Mouse (Mus musculus) right cerebral cortex, adult 2 months (tissue): Measurements from ENCODE around the gene Dtl.

Experiments used
- DNase-seq, 2 experiments: peaks; one replicate each; pipeline ENCODE4 v3.0.0; 2021 to 2022; ENCODE audit warnings: low spot score in 2 of 2

Dtl gene

DNA sequence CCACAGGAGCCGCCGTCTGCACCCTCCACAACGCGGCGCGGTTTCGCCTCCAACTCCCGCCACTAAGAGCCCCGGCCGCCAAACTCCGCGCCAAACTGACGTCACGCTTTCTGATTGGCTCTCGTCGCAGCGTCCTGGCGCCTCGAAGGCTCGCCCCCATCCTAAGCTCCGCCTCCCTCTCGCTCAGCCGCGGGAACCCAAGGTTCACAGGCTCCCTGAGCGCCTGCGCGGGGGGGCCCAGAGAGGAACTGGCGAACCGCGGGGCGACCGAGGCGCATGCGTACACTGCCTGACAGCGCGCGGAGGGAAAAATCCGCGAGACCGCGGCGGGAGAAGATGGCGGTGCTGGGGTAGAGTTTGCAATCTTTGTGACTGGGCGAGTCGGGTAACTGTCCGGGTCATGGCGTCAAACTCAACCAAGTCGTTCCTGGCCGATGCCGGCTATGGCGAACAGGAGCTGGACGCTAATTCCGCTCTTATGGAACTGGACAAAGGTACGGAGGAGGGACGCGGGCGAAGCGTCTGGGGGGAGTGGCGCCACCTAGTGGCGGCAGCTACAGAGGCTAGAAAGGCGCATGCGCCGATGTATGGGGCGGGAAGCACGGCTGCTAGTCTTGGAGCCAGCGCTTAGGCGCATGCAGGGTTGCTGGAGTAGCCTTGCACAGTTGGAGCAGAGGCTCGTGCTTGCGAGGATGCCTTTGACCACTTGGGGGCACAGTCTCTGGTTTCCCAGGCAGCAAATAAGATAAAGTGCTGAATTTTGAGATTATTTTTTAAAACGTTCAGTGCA is at the start of gene Dtl, which contains the start of gene Ints7:
Dtl (minus strand) TSS at position 87 of the 790 bp plus-strand sequence.
Ints7 (plus strand) TSS at position 179 of the 790 bp plus-strand sequence.
- DNase-seq = peak; percentile 98

DNA sequence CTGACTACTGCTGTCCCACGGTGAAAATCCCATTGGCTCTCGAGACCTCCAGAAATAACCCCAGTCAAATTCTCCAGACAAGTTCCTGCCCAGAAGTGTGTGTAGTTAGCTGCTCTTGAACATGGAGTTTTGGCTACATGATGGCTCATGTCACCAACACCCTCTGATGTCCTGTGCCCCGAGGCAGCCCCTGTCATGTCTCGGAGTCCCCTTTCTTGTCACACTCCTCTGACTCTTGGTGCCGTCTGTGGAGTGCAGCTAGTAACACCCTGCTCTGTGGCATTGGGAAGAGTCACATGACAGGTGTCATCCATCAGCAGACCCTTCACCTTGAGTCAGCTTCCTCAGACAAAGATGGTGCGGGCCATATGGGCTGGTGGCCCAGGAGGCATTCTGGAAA is 49.7 kb upstream of the Dtl start:
- DNase-seq = no peak

DNA sequence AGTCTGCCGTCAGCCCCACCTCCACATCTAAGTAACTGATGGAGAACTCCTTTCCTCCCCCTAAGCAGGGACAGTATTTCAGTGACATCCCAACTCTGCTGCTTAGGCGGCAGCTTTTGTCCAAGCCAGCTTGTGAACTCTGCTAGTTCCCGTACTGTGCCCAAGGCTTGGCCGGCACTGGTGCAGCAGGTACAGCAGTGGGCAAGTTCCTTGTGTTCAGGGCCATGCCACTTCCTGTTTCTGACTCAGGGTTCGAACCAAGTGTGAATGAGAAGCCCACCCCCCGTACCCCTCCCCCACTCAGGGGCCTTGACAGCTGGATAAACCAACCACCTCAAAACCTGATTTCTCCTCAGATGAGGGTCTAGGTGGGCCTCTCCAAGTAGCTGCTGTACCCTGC is 49.1 kb upstream of the Dtl start:
- DNase-seq = no peak

DNA sequence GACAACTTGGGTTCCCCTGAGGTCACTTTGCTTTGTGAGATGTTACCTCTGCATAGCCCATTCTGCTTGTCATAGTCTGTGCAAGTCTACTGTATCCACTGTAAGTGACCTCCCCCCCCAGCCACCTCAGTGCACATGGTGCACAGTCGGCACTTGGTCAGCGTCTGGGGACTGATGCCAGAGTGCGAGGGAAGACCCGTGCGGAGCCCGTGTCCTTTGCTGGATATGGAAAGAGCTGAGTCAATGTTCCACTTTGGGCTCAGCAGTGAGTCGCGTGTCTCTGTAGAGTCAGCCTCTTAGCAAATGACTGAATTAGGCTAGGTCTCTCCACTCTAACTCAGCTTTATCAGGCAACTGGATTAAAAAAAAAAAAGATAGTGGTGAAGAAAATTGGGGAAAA is 47.5 kb upstream of the Dtl start:
- DNase-seq = peak; percentile 38 to 44

DNA sequence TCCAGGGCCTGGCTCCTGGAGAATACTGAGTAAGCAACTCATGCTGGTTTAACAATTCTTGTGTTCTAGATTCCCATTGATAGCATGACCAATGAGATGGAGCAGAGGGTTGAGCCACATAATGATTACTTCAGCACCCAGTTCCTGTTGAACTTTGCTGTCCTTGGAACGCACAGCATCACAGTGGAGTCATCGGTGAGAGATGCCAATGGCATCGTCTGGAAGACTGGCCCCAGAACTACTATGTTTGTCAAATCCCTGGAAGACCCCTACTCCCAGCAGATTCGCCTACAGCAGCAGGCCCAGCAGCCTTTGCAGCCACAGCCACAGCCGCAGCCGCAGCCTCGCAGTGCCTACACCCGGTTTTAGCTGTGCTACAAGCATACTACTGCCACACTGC is 45.8 kb upstream of the Dtl start:
- no peak for DNase-seq

DNA sequence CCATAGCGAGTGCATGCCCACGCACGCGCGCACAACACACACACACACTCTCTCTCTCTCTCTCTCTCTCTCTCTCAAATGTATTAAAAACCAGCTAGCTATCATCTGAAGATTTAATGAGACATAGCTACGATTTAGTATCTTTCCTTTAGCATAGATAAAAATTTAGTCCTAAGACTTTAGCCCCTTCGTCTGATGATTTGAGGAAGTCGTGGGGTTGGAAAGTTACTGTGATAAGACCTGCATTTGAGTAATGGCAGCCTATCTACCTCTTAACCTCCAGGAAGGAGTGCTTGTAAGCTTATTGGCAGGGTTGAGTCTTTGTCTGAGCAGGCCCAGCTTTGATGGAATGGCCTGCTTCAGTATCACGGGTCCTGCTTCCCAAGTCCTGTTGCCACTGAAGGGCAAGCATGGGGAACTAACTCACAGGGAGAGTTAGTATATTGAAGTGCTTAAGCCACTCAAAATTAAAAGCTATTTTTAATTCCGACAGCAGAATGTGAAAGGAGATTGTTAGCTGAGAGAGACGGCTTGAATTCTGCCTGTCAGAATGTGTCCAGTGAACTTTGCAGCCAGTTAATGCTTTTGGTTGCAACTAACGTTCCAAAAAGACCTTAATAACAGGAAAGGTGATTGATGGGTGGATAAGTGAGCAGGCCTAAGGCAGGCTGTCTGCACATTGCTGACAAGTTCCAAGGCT is 42.9 kb upstream of the Dtl start:
- no peak for DNase-seq

DNA sequence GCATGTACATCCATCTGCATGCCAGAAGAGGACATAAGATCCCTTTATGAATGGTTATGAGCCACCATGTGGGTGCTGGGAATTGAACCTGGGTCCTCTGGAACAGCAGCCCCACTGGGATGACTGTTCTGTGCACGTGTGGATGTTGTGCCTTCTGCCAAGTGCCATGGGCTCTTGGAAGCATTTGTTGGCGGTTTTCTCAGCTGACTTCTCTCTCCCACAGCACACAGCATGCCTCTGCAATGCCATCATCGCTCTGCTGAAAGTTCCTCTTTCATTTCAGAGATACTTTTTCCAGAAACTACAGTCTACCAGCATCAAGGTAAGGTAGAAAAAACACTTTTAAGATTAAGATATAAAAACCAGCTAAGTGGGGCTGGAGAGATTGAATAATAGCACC is 42.2 kb upstream of the Dtl start:
- DNase-seq = no peak

DNA sequence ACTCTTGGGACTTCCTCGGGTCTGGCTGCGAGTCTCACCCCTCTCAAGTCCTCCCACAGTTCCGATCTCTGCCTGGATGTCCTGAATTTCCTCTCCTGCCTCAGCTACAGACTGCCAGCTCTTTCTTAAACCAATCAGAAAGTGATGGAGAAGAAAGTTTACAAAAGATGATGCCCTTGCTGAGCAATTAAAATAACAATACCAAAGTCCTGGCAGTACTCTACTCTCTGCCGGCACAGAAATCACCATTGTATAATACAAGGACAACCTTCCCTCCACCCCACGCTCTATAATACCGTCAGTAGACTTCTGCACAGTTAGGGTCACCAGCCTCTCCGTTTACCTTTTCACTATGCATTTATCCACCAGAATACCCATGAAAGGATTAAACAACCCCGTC is 40.9 kb upstream of the Dtl start:
- DNase-seq = no peak

DNA sequence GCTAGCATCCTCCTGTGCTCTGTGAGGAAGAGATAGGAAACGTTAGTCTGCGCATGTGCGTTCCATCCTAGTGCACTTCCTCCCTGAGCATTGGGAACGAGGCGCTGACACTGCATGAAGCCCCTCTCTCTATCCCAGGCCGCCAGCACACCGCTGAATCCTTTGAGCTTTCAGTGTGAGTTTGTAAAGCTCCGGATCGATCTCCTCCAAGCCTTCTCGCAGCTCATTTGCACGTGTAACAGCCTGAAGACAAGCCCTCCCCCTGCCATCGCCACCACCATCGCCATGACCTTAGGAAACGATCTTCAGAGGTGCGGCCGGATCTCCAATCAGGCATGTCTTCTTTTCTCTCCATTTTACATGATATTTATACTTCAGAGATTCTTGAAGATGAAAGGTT is 37.5 kb upstream of the Dtl start:
- DNase-seq = no peak

DNA sequence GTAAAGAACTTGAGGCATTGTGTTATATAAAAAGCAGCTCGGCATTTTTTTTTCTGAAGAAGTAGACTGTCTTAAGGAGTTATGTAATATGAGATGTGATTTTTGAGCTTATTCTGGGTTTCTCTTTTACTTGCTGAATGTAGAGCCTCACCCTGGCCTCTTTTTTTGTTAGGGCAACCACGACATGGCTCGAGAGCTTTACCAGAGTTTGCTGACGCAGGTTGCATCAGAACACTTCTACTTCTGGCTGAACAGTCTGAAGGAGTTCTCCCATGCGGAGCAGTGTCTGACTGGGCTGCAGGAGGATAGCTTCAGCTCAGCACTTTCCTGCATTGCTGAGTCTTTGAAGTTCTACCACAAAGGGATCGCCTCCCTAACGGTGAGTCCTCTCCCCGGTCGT is 36.3 kb upstream of the Dtl start:
- DNase-seq = peak; percentile 24 to 41

DNA sequence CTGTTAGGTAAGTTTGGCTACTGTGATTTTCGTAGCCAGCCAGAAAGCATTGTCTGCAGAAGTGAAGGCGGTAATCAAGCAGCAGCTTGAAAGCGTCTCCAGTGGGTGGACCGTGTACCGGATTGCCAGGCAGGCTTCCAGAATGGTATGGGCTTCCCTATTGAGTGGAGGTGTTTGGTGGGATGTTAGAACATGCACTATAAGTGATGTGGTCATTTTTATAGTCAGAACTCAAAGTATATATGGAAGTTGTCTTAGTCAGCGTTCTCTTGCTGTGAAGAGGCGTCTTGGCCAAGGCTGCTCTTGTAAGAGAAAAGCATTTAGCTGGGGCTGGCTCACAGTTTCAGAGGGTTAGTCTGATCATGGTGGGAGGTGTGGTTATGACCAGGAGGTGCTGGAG is 35.0 kb upstream of the Dtl start:
- peak; percentile 73 to 82 for DNase-seq

DNA sequence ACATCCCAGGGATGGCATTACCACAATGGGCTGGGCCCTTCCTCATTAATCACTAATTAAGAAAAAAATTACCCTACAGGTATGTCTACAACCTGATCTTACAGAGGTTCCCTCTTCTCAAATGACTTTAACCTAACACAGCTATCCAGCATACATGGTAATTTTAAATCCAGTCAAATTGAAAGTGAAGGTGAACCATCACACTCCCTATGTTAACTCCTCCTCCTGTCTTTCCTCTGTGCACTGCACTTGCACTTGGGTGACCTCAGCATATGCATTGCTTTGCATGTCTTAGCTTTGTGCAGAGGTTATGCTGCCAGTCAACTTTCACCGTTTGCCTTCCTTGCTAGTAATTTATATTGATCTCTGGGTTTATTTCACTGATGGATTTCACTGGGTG is 34.2 kb upstream of the Dtl start:
- no peak for DNase-seq

DNA sequence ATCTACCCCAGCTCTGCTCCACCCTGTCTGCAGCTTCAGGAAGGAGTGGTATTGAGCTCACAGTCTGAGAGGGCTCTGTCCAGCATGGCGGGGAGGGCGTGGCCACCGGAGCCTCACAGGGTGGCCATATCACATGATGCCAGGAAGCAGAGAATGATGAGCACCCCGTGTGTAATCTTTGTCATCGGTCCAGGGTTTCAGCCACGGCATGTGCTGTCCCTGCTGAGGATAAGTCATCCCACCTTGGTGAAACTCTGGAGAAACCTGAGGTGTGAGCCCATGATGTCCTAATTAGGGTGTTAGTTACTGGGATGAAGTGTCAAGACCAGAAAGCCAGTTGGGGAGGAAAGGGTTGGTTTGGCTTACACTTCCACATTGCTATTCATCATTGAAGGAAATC is 33.7 kb upstream of the Dtl start:
- DNase-seq = no peak

DNA sequence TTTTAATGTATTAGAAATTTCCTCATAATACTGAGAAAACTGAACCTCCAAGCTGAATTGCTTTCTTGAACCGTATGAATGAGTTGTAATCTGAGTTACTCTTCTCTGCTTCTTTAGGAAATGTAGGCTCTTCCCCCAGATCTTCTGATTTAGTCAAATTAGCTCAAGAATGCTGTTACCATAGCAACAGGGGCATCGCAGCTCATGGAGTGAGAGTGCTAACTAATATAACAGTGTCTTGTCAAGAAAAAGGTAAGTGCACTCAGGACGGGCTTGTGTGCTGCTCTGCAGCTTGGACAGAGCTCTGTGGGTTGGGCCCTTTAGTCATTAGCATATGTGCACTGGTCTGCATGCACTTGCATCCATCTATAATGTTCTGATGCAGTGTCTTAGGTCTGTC is 29.3 kb upstream of the Dtl start:
- peak in 1 of 2 experiments; percentile 17 for DNase-seq

DNA sequence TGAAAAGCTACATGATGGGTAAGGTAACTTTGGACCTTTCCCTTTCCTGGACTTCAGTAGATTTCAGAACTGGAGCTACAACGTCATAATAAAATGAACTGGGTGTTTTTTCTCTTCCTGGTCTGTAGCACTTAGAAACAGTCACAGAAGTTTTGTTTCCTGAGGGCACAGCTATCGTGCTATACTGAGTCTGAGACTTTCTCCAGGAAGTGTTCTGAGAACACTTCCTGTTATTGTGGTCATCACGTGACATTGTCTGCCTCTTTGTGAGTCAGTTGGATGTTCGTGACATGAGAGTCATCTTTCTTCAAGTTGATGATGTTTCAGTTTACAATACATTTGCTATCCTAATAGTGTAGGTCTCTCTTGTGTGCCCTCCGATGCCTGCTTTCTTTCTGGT is 23.9 kb upstream of the Dtl start:
- DNase-seq = no peak

DNA sequence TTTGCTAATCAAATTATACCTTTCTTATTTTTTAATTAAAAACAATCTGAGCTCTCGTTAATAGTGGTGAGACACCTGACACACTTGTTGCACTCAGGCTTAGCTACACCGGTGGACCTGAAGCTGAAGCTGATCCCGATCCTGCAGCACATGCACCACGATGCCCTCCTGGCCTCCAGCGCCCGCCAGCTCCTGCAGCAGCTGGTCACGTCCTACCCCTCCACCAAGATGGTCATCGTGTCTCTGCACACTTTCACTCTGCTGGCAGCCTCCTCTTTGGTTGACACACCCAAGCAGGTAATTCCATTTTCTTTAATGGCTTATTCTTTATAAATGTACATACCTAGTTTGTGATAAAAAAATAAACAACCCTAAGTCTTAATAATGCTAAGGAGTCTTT is 20.7 kb upstream of the Dtl start:
- no peak for DNase-seq

DNA sequence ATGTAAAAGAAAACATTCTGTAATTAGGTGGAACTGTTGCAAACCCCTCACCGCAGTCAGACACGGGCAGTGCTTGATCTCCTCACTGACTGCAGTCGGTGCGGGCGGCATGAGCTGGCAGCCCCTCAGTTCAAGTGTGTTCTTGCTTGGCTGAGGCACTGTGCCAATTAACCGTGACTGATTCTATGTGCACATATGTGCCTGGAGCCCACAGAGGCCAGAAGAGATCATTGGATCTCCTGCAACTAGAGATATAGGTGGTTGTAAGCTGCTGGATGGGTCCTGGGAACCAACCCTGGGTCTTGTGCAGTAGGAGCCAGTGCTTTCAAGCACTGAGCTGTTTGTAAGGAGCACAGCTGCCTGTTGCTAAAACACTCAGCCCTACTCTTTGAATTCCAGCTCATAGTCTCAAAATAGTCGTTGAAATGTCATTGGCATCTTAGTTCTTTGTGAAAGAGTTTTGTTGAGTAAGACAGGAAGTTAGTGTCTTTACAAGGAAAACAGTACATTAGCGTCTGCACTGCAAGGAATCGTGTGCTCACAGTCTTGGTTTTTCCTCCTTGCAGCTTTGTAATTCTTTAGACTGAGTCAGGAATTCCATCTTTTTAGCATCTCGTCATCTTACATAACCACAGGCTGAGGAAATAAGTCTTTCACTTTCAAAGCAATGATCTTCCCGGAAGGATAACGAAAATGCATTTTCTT is 16.8 kb upstream of the Dtl start:
- DNase-seq = peak; percentile 27 to 32

DNA sequence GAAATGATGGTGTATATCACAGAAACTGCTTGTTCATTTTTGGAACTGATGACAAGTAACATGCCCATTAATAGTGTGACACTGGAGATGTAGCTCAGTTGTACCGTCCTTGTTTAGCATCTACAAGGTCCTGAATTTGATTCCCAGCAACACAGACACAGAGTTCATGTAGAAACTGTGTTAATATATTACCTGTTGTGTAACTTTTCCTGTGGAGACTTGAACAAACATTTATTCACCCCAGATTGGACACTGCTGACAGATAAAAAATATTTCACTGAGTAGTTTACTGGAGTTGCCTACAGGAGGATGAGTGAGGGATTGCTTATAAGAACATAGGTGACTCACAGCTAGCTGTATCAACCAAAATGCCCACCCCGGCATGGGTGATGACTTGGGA is 13.4 kb upstream of the Dtl start:
- DNase-seq = no peak

DNA sequence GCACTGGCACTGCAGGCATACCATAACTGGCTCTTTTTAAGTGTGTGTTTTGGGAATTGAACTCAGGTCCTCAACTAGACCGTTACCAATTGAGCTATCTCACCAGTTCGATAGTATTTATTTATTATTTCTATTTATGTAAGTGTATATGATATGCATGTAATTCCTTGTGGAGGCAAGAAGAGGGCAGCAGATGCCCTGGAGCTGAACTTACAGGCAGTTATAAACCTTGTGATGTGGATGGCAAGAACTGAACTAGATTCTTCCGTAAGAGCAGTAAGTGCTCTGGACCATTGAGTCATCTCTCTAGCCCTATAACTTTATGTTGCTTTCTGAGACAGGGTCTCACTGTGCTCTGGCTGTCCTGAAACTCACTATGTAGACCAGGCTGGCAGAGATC is 11.7 kb upstream of the Dtl start:
- no peak for DNase-seq

DNA sequence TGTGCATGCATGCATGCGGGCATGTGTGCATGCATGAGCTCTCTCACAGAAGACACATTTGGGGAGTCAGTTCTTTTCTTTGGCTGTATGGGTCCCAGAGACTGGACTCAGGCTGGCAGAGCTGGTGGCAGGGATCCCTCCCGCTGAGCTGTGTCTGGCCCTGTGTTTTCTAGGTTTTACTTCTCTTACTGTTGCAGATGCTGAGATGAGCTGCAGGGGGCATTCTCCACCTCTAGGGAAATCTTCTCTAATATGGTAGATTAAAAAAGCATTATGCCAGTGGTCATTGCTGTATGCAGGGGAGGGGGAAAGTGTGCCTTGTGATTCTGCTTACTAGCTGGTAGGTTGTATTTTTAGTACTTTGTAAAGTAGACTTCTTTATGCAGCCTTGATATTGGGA is 10.4 kb upstream of the Dtl start:
- peak in 1 of 2 experiments; percentile 24 for DNase-seq

DNA sequence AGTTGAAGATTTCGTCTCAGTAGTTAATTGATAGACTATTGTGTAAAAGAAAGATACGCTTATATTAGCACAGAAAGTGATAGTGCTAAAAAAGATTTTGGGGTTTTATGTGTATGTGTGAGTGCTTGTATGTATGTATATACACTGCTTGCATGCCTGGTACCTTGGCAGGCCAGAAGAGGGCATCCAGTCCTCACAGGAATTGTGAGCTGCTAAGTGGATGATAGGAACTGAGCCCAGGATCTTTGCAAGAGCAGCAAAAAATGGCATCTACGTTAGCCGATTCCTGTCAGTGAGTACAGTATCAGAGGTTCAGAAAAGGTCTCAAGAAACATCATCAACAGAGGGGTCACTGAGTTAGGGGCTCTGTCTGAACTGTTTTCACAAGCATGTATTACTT is 9.1 kb upstream of the Dtl start:
- DNase-seq = no peak

DNA sequence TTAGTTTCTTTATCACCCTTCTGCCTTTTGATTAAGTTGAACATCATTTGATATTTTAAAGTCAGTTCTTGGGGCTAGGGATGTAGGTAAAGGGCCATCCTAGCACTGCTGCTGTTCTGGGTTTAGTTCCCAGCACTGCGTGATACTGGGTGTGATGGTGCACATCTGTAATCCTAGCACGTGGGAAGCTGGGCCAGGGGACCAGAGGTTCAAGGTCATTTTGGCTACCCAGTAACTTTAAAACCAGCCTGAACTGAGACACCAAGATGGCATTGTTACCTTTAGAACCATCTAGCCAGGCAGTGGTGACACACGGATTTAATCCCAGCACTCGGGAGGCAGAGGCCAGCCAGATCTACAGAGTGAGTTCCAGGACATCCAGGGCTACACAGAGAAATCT is 8.5 kb upstream of the Dtl start:
- DNase-seq = no peak

DNA sequence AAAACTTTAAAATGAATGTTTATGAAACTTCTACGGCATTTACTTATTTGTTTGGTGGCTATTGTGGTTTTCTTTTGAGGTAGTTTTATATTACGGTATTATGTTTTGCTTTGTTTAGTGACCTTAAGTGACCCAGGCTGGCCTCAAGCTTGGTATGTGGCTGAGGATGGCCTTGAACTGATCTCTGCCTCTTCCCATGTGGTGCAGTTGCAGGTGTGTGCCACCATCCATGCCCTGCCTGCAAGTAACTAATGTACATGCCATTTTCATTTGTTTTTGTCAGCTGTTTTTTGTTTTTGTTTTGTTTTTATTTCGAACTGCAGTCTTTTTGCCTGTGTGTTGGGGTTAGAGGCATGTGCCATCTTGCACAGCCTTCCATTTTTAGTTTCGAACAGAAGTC is 6.3 kb upstream of the Dtl start:
- no peak for DNase-seq
